In the genomic region with DNA sequence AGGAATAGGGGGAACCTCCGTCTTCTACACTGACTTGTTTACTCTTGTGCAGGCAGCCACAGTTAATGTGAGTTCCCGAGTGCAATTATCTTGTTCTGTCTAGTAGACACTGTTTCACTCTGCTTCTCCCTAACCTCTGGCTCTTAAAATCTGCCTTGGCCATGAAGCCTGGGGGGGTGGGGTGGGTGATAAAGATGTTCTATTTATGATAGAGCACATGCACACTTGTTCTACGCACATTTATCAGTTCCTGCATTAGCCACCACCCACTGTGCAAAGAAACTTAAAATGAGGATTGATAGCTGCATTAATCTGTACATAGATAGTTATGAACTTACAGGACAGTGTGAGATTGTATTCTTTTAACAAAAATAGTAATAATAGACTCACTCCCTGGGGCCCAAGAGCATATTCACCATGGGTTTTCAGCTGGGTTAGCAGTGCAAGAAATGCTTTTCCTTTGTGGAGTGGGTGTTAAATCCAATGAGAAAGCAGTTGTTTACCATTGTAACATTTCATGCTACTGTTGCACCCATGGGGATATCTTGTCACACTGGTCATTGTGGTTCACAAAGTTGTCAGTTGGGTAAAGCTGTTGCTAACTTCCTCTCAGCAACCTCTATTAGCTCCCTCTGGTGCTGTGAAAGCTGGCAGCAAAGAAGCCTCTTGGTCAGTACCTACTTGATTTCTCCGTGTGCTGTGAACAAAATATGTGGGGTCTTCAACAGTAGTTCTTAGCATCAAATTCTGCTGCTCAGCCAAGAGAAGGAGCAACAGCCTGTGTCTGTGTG, we compare ENCODE assay signal across 13 mouse cellular contexts. TPM values are rescaled to one million over a fixed set of nuclear protein-coding genes. Genes with fewer than 3 reads are reported as not detected.
DNase-seq lines count a peak whose midpoint lies in the region; ATAC-seq and TF ChIP-seq lines count a peak whose summit lies in the region.
"Had no signal": no experiment of that assay in that cellular context is flagged by ENCODE, and none has a peak within 500 bp of the region (broad histone marks: within the 10 kb centered on the region; RNA-seq: fewer than 3 reads in every experiment).

No protein-coding gene starts in this region.

- H3K9me3 ChIP-seq in G1E (replicated peaks) = no peaks in the 10 kb centered on the region
- no peaks in the 10 kb centered on the region for H3K9me3 ChIP-seq in liver, embryonic 12.5 days (replicated peaks)
- H3K9me3 ChIP-seq: limb, embryonic 13.5 days; neural tube, embryonic 12.5 days had no signal

- no peak for TF ChIP-seq CTCF in G1E (IDR thresholded peaks at IDR 0.05; ENCODE audit: low read depth, low read length)
- no peak for TF ChIP-seq CTCF in kidney, adult 2 months (conservative IDR thresholded peaks at IDR 0.05; ENCODE audit: insufficient read depth, insufficient read length, low read depth, low read length)

- TF ChIP-seq POLR2A in kidney, adult 2 months (IDR thresholded peaks at IDR 0.05; ENCODE audit: low read depth, low read length) = no peak

- 16% methylated on average over 4 of the region's 4 CpGs for WGBS in liver, embryonic 12.5 days (ENCODE audit: insufficient replicate concordance)
- 82% methylated on average over 4 of the region's 4 CpGs for WGBS in kidney, adult 2 months

- ATAC-seq in G1E (ENCODE audit: extremely low read depth, insufficient number of reproducible peaks, low FRiP score, poor library complexity, severe bottlenecking) = peak; percentile 28; the same call in 1 of the 2 replicates
- ATAC-seq in common myeloid progenitor, adult 5-6 weeks (replicated peaks; ENCODE audit: low read depth, poor library complexity, severe bottlenecking) = peak; percentile 63; the same call in 1 of the 2 replicates
- ATAC-seq in liver, embryonic 12.5 days = peak; percentile 99
- peak; percentile 93 for ATAC-seq in megakaryocyte progenitor cell, adult 5-6 weeks (replicated peaks; ENCODE audit: poor library complexity)
- ATAC-seq: midbrain, embryonic 16.5 days had no signal

- DNase-seq in G1E (ENCODE audit: low spot score) = no peak
- no peak for DNase-seq in cerebellum, postnatal 36 days
- no peak for DNase-seq in kidney, adult 2 months
- no peak for DNase-seq in neural tube, embryonic 10.5 days (ENCODE audit: extremely low spot score, low spot score)
- DNase-seq: gastrocnemius, postnatal 25 days; spleen, adult 18-20 months had no signal

- peaks cover 12% of the 10 kb centered on the region for H3K36me3 ChIP-seq in G1E (replicated peaks)
- H3K36me3 ChIP-seq in liver, embryonic 12.5 days = no peaks in the 10 kb centered on the region
- H3K36me3 ChIP-seq in kidney, adult 2 months (ENCODE audit: control insufficient read depth, insufficient read depth, low read length) = no peaks in the 10 kb centered on the region
- H3K36me3 ChIP-seq: limb, embryonic 13.5 days; neural tube, embryonic 12.5 days had no signal

- peak overlapping the region; percentile 61 for H3K4me2 ChIP-seq in liver, embryonic 12.5 days
- H3K4me2 ChIP-seq: limb, embryonic 13.5 days; neural tube, embryonic 12.5 days had no signal

- H3K9ac ChIP-seq in liver, embryonic 12.5 days = no peak overlapping the region
- H3K9ac ChIP-seq: limb, embryonic 13.5 days; neural tube, embryonic 12.5 days had no signal

- H3K4me1 ChIP-seq in G1E (ENCODE audit: insufficient read depth, low read depth, low read length) = peaks cover 30% of the 10 kb centered on the region
- peaks cover 22% of the 10 kb centered on the region for H3K4me1 ChIP-seq in liver, embryonic 12.5 days
- H3K4me1 ChIP-seq in kidney, adult 2 months (ENCODE audit: control insufficient read depth, insufficient read depth, low read length) = no peaks in the 10 kb centered on the region
- H3K4me1 ChIP-seq: limb, embryonic 13.5 days; neural tube, embryonic 12.5 days had no signal

- H3K27ac ChIP-seq in liver, embryonic 12.5 days = peak overlapping the region; percentile 82
- no peak overlapping the region for H3K27ac ChIP-seq in kidney, adult 2 months (ENCODE audit: insufficient read depth, low read depth, low read length)
- H3K27ac ChIP-seq: left cerebral cortex, adult 2 months; limb, embryonic 13.5 days; neural tube, embryonic 12.5 days had no signal

- no peaks in the 10 kb centered on the region for H3K27me3 ChIP-seq in G1E (ENCODE audit: insufficient read depth, low read length)
- no peaks in the 10 kb centered on the region for H3K27me3 ChIP-seq in liver, embryonic 12.5 days (replicated peaks)
- no peaks in the 10 kb centered on the region for H3K27me3 ChIP-seq in kidney, adult 2 months (replicated peaks; ENCODE audit: control insufficient read depth, insufficient read depth, low read length)
- H3K27me3 ChIP-seq: limb, embryonic 13.5 days; neural tube, embryonic 12.5 days had no signal

- H3K4me3 ChIP-seq in G1E (ENCODE audit: low read depth, low read length) = no peak overlapping the region
- H3K4me3 ChIP-seq in liver, embryonic 12.5 days = peak overlapping the region; percentile 13; the same call in 1 of the 2 replicates
- H3K4me3 ChIP-seq in kidney, adult 2 months (ENCODE audit: insufficient read depth, low read depth, low read length) = no peak overlapping the region
- H3K4me3 ChIP-seq: left cerebral cortex, adult 2 months; limb, embryonic 13.5 days; neural tube, embryonic 12.5 days had no signal

RNA-seq across cellular contexts. Expression of a gene that starts 21.9 kb away (rescaled TPM):
- total RNA-seq in G1E (2014; fragmentation: Nextera tagmentation) (85.9 and 92.2 TPM in 2 replicates), G1E (2017) (37.4 and 45.4 TPM in 2 replicates)
- polyA plus RNA-seq in G1E (2012) = 19.0 and 20.6 TPM in 2 replicates
- total RNA-seq in common myeloid progenitor, adult 5-6 weeks (2017) = 0.46 TPM in 1 of 2 replicates, not detected in the other
- polyA plus RNA-seq in liver, embryonic 12.5 days (2016; fragmentation: Nextera tagmentation; extraction: Ambion mirVana) = 1.6 and 1.8 TPM in 2 replicates
- total RNA-seq in megakaryocyte progenitor cell, adult 5-6 weeks (2015) = 5.1 and 7.1 TPM in 2 replicates
- 0.54 and 5.1 TPM in 2 replicates for total RNA-seq in megakaryocyte progenitor cell, adult 5-6 weeks (2017)
- 3.6 and 4.0 TPM in 2 replicates for polyA plus RNA-seq in kidney, adult 2 months (2012; rRNA removed)

Comparison
In these comparisons a context has a peak if more than half of its experiments do, and no peak if none do; other contexts are left out.
1. ATAC-seq: peak in every context shown above with its lines; median percentile 99 in liver, embryonic 12.5 days; 93 in megakaryocyte progenitor cell, adult 5-6 weeks; 63 in common myeloid progenitor, adult 5-6 weeks; 28 in G1E.
2. RNA of a gene that starts 21.9 kb away (total RNA-seq): 37.4 to 92.2 TPM in G1E; 0.54 to 7.1 TPM in megakaryocyte progenitor cell, adult 5-6 weeks and 0.46 TPM in common myeloid progenitor, adult 5-6 weeks; every median in the first group is over 4 times any median in the second.